Mouse (Mus musculus): ENCODE data around the gene Tnk1.

GRCm38 (mm10) chr11:69846738-69847688 lies 11.5 kb downstream of the Tnk1 start:
- TF ChIP-seq POLR2A (IDR thresholded peaks at IDR 0.05; ENCODE audit: low read depth, low read length), result no peak
- no peak for TF ChIP-seq CTCF (IDR thresholded peaks at IDR 0.05; ENCODE audit: extremely low read depth, insufficient read depth, insufficient read length, insufficient replicate concordance)
